Mouse (Mus musculus) ovary, postnatal 14 days (tissue): Measurements from ENCODE around the gene Olfr122.

Source experiments
- DNase-seq: peaks from one replicate; pipeline ENCODE4 v3.0.0; 2022; ENCODE audit warnings: low spot score

Gene Olfr122

DNA sequence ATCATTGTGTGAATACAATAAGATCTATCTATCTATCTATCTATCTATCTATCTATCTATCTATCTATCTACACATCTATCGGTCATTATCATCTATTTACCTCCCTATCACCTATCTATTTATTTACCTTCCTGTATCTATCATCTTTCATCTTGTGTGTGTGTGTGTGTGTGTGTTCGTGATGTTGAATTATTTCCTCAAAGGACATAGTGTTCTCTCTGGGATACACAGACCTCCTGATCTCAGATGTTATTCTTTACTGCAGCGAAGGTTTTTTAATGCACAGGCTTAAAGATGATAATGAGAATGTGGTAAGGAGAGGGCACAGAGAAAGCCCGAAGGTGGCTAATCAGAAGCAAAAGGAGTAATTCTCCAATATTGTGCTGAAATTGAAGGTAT, at the start of gene Olfr122:
TSS of gene Olfr122 (plus strand) at position 301 of the 400 bp plus-strand sequence.
- DNase-seq, result no peak

DNA sequence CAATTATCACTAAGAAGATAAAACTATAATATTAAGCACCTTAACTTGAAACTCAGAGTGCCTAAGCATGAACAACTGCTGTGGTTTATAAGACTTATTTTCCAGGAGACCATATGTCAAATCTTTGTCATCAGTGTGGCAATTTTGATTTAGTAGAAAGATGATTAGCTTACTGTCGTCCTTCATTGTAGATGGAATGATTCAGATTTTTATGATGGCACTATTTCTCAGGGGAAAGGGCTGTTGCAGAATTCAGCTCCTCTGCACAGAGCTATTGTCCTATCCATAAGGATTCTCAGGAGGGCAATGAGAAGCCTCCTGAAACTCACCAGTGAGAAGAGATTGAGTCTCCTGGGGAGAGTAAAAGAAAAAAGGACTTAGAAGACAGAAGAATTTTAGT, 46.9 kb upstream of the Olfr122 start, which contains the start of gene Olfr120:
TSS of gene Olfr120 (plus strand) at position 301 of the 400 bp plus-strand sequence.
- DNase-seq, result no peak

DNA sequence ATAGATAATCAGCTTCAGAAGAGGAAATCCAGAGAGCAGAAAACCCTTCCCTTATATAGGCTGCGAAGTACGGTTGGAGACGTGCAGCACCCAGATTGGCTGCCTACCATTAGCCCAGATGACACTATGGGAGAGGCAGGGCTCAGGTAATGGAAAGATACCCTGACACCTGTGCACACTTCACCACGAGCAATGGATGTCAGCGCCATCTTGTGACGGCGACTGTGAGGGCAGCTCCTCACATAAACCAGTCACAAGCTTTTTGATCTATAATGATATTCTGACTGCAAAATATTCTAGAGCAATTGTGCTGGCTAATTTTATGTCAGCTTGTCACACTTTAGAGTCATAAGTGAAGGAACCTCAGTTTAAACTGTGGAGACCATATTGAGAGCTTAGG, 30.3 kb upstream of the Olfr122 start:
- DNase-seq, result no peak

DNA sequence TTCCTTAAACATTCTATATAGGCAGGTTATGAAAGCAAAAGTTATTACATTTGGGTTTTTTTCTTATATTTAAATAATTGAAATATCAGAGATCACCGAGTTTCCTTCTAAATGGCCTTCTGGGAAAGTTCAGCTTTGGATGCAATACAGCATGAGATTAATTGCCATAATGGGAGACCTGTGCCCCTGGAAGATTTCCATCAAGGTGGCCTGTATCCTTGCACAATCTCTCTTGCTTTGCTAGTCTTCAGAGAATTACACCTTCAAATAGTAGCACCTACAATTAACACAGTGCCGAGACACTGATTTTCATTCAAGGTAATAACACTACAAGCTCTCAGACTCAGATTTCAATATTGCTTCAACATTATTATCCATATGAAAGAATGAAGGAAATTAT, 24.8 kb downstream of the Olfr122 start, which contains the start of gene Olfr123:
TSS of gene Olfr123 (plus strand) at position 301 of the 400 bp plus-strand sequence.
- DNase-seq, result no peak

DNA sequence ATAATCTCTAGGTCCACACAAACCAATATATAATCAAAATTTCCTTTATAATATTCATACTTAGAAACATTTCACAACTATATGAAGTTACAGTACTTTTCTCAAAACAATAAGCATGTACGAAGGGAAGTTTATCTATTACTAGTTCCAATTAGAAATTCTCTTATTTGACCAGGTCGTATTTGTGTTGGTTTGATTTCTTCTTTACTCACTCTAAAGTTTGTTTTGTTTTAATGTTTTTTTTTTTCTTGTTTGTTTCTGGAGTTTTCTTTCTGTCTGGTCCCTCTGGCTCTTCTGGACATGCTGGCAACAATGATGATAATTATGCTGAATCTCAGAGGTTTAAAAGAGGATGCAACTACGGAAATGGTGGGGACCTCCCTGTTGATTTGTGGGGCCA, 31.2 kb downstream of the Olfr122 start, which contains the start of gene Olfr124:
TSS of gene Olfr124 (plus strand) at position 301 of the 400 bp plus-strand sequence.
- DNase-seq, result no peak
